Mouse (Mus musculus) T-cell, adult 66 days (primary cell): ENCODE data around the gene Lilra5. TPM values are rescaled to one million over a fixed set of nuclear protein-coding genes. Genes with fewer than 3 reads are reported as not detected.

Experiments
- total RNA-seq, 2 experiments: library from RNA; stranded (reverse); gene quantifications; 3 replicates in 1 of 2; 4 replicates in 1 of 2; pipeline ENCODE4 v1.2.4; 2023

Gene Lilra5
- not detected for total RNA-seq

DNA sequence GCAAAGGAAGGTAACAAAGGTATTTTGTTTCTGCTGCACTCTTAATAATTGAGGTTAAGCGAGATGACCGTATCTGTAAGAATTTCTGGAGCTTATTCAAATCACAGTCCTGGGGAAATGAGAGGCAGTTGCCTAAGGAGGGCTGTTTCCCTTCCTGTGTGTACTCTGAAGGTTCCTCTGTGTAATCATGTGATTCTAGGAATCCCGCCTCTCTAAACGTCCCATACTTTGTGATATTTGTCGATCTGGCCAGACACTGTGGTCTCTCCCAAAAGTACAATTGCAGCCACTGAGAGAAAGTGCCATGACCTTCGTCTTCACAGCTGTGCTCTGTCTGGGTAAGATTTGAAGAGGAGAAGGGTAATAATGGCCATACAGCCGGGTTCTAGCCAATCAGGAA is at the start of gene Lilra5:
TSS of gene Lilra5 (plus strand) at position 301 of the 400 bp plus-strand sequence.

Other genes starting within 250 kb of the Lilra5 start
- gene Lair1, start 174.6 kb upstream of the Lilra5 start, total RNA-seq: 10 to 100 TPM; 12.2 to 19.3 TPM
- gene Ttyh1, start 118.3 kb upstream of the Lilra5 start, total RNA-seq: under 1 TPM in 1 of 2 experiments, not detected in 1; 0.29 TPM
- gene Leng8, start 100.7 kb upstream of the Lilra5 start, total RNA-seq: 100 to 1,000 TPM; 398 to 422 TPM
- 10 to 100 TPM; 13.4 to 14.0 TPM for gene Leng9, start 87.4 kb upstream of the Lilra5 start, total RNA-seq
- gene Cdc42ep5, start 72.9 kb upstream of the Lilra5 start, total RNA-seq: not detected
- gene Ncr1, start 100.0 kb downstream of the Lilra5 start, total RNA-seq: 1 to 10 TPM in 1 of 2 experiments, under 1 TPM in 1; 0.77 to 4.7 TPM
- gene Gp6, start 160.0 kb downstream of the Lilra5 start, total RNA-seq: not detected
- gene Rdh13, start 207.9 kb downstream of the Lilra5 start, total RNA-seq: 10 to 100 TPM; 10.7 to 13.4 TPM
- 10 to 100 TPM; 15.7 to 17.8 TPM for gene Eps8l1, start 222.9 kb downstream of the Lilra5 start, total RNA-seq